Mouse (Mus musculus) left cerebral cortex, adult 2 months (tissue): ENCODE data around the gene Ngfr. TPM values are rescaled to one million over a fixed set of nuclear protein-coding genes. Genes with fewer than 3 reads are reported as not detected.

Experiments
- DNase-seq, 2 experiments: peaks; one replicate each; pipeline ENCODE4 v3.0.0; 2021 to 2022; ENCODE audit warnings: low spot score in 2 of 2, mixed read lengths in 1 of 2; ENCODE audit errors: extremely low spot score in 1 of 2
- H3K27ac ChIP-seq: fragments of 200-600 bp; 2 replicates; pipeline ENCODE4 v1.8.1; 2022
- H3K4me3 ChIP-seq: fragments of 200-600 bp; 2 replicates; pipeline ENCODE4 v1.8.1; 2022
- CTCF ChIP-seq: fragments of 200-600 bp; IDR thresholded peaks from 2 replicates; pipeline ENCODE4 v1.8.1; 2022; ENCODE audit warnings: antibody characterized with exemption, mild to moderate bottlenecking, moderate library complexity
- intact Hi-C: fragments of 180-260 bp; cut with DNase I; formaldehyde crosslinking; loops from one replicate; pipeline ENCODE4 v1.15.1; 2025
- long read RNA-seq, 2 experiments: library from polyadenylated mRNA; stranded (forward); transcript quantifications; one replicate each; pipeline ENCODE4 v2.0.0; 2021; ENCODE audit warnings: borderline mapping rate in 2 of 2
- total RNA-seq, 2 experiments: library from RNA; stranded (reverse); gene quantifications; 2 replicates each; pipeline ENCODE4 v1.2.3; 2021

Ngfr gene
- 1 to 10 TPM in 1 of 2 experiments, under 1 TPM in 1; 0.93 to 1.3 TPM for total RNA-seq
- long read RNA-seq, experiment 1: 0 reads
- long read RNA-seq, experiment 2: 0 reads

GRCm38 (mm10) chr11:95587423-95587951 is at the start of gene Ngfr:
TSS of gene Ngfr (minus strand) at chr11:95587735.
- Histone ChIP-seq H3K4me3 (peak within 1 kb of the TSS; percentile 40), H3K27ac (no peak within 1 kb of the TSS)
- peak; percentile 52 to 54 for DNase-seq
- no peak for TF ChIP-seq CTCF
- intact Hi-C loops: loop anchor here (5.0 kb wide), 1 partner anchor 60 kb away; no protein-coding TSS in a partner anchor

GRCm38 (mm10) chr11:95635030-95635429 is 47.5 kb upstream of the Ngfr start:
- Histone ChIP-seq H3K27ac (no peak overlapping the region), H3K4me3 (no peak overlapping the region)
- intact Hi-C loops: no loop called here
- no peak for TF ChIP-seq CTCF
- no peak for DNase-seq

GRCm38 (mm10) chr11:95633512-95634000 is 46.0 kb upstream of the Ngfr start:
- Histone ChIP-seq H3K4me3 (no peak overlapping the region), H3K27ac (no peak overlapping the region)
- intact Hi-C loops: no loop called here
- TF ChIP-seq CTCF: no peak
- DNase-seq: no peak

- TF ChIP-seq CTCF: no peak
- no peak for DNase-seq
- H3K27ac ChIP-seq: peak overlapping the region; percentile 24; the same call in 1 of the 2 replicates
Measured at GRCm38 (mm10) chr11:95632474-95632873, 44.9 kb upstream of the Ngfr start.

GRCm38 (mm10) chr11:95631301-95631700 is 43.8 kb upstream of the Ngfr start:
- H3K4me3 ChIP-seq: no peak overlapping the region
- no peak overlapping the region for H3K27ac ChIP-seq
- intact Hi-C loops: no loop called here
- DNase-seq: no peak
- TF ChIP-seq CTCF: no peak

More at GRCm38 (mm10) chr11:95632474-95632873, 44.9 kb upstream of the Ngfr start:
- intact Hi-C loops: no loop called here
- H3K4me3 ChIP-seq: no peak overlapping the region

- H3K27ac ChIP-seq: no peak overlapping the region
- TF ChIP-seq CTCF: no peak
- intact Hi-C loops: no loop called here
- DNase-seq: no peak
- no peak overlapping the region for H3K4me3 ChIP-seq
Measured at GRCm38 (mm10) chr11:95630558-95630957, 43.0 kb upstream of the Ngfr start.

- Histone ChIP-seq H3K4me3 (no peak overlapping the region), H3K27ac (no peak overlapping the region)
- DNase-seq: no peak
- intact Hi-C loops: no loop called here
- no peak for TF ChIP-seq CTCF
Measured at GRCm38 (mm10) chr11:95622426-95622825, 34.9 kb upstream of the Ngfr start.

GRCm38 (mm10) chr11:95621541-95622130 is 34.1 kb upstream of the Ngfr start:
- intact Hi-C loops: no loop called here
- no peak overlapping the region for H3K27ac ChIP-seq
- DNase-seq: no peak
- H3K4me3 ChIP-seq: no peak overlapping the region
- no peak for TF ChIP-seq CTCF

GRCm38 (mm10) chr11:95621010-95621409 is 33.5 kb upstream of the Ngfr start:
- intact Hi-C loops: no loop called here
- no peak for DNase-seq
- no peak overlapping the region for H3K4me3 ChIP-seq
- TF ChIP-seq CTCF: no peak
- H3K27ac ChIP-seq: no peak overlapping the region

- intact Hi-C loops: no loop called here
- TF ChIP-seq CTCF: no peak
- Histone ChIP-seq H3K4me3 (no peak overlapping the region), H3K27ac (no peak overlapping the region)
- DNase-seq: no peak
Measured at GRCm38 (mm10) chr11:95619886-95620444, 32.4 kb upstream of the Ngfr start.

- no peak overlapping the region for H3K27ac ChIP-seq
- no peak overlapping the region for H3K4me3 ChIP-seq
- intact Hi-C loops: no loop called here
- DNase-seq: no peak
- TF ChIP-seq CTCF: no peak
Measured at GRCm38 (mm10) chr11:95619081-95619480, 31.5 kb upstream of the Ngfr start.

- peak; percentile 21 to 24 for DNase-seq
- no peak for TF ChIP-seq CTCF
- intact Hi-C loops: no loop called here
- Histone ChIP-seq H3K4me3 (peak overlapping the region; percentile 23; the same call in 1 of the 2 replicates), H3K27ac (no peak overlapping the region)
Measured at GRCm38 (mm10) chr11:95617785-95618465, 30.4 kb upstream of the Ngfr start.
